Mouse (Mus musculus) spleen, adult 12 weeks (tissue): ENCODE data around the gene Fcgr2b.

ENCODE experiments used
- DNase-seq: peaks from one replicate; pipeline ENCODE4 v3.0.0; 2022; ENCODE audit warnings: low spot score

Gene Fcgr2b

DNA sequence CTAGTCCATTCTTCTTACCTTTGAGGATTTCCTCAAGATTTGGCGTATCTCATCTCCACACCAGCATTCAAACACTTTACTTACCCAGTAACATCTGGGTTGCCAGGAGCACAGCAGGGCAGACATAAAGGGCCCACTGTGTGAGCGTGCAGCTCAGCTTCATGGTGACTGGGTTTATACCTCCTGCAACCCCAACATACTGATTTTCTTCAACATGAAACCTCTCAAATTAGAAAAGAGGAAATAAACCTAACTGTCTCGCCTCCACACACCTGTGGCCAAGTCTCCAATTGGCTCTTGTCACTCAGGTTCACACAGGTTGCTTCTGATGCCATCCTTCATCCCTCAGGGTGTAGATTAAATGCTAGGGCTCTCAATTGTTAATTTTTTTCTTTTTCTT, 49.0 kb downstream of the Fcgr2b start, which contains the start of gene Fcrla:
TSS of gene Fcrla (minus strand) at position 206 of the 400 bp plus-strand sequence.
- no peak for DNase-seq

GRCm38 (mm10) chr1:170926941-170927340, 49.4 kb downstream of the Fcgr2b start:
- no peak for DNase-seq

- DNase-seq: no peak
Observed at GRCm38 (mm10) chr1:170924485-170924884, 51.9 kb downstream of the Fcgr2b start.

- DNase-seq: no peak
Observed at GRCm38 (mm10) chr1:170919308-170919707, 57.0 kb downstream of the Fcgr2b start.

DNA sequence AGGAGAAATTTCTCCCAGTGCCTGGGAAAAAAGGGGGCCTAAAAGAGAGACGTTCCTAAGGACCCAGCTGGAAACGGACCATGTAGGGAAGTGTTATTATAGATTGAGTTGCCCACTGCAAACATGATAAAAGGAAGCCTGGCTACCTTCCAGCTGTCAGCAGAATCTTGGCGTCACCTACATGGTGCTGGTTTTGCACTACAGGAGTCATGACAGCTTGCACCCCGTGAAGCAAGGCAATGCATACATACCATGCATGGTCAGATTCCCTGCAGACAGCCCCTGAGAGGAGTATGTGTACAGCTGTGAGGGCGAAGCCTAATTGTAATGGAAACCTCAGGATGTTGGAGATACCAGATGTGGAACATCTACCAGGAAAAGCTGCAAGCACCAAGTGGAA, 60.7 kb downstream of the Fcgr2b start:
- DNase-seq: no peak

DNA sequence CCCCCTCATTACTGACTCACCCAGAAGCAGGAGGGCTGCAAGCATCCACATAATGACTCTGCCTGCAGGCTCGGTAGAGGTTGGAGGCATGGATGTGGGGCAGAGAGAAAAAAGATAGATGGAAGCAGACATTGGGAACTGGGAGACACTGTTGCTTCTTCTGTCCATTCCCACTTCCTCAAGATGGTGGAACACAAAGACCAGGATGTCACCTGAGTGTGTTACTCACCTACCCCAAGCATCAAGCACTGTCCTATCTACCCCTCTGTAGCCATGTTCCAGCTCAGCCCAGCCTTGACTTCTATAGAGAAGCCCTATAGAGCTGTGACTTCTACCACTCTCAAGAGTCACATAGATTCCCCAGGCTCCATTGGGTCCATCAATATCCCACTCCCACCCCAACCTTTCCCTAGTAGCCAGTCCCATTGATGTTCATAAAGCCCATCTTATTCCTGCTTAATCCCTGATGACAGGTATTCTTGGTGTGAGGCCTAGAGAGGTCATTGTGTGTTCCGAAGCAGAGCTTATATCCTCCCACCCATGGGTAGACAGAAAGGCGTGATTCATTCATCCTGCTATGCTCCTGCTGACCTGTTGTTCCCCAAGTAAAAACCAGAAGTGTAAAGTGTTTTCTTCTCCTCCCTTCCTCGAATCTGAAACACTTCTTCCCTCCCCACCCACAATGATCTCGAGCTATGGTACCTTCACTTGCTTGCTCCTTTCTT, 63.3 kb downstream of the Fcgr2b start, which contains the start of gene Fcrlb:
TSS of gene Fcrlb (minus strand) at position 51 of the 725 bp plus-strand sequence.
- DNase-seq: no peak

- DNase-seq: no peak
Observed at GRCm38 (mm10) chr1:170911907-170912660, 64.3 kb downstream of the Fcgr2b start.
